Mouse (Mus musculus) MEL (cell line): ENCODE results near the gene Ghsr.

Experiments used
- CTCF ChIP-seq, 3 experiments: IDR thresholded peaks in 2 of 3; conservative IDR thresholded peaks in 1 of 3; 2 replicates each; pipeline ENCODE4 v1.5.1; 2011 to 2012; ENCODE audit warnings: low read length in 3 of 3, low read depth in 2 of 3, mild to moderate bottlenecking in 2 of 3, improper control_type of control experiment in 1 of 3, inconsistent platforms in 1 of 3, mixed read lengths in 1 of 3, moderate library complexity in 1 of 3; ENCODE audit not compliant: control insufficient read depth in 1 of 3, insufficient read depth in 1 of 3, poor library complexity in 1 of 3, severe bottlenecking in 1 of 3
- E2F4 ChIP-seq: IDR thresholded peaks from 2 replicates; pipeline ENCODE4 v1.6.1; 2011; ENCODE audit warnings: low read depth, low read length, improper control_type of control experiment, borderline replicate concordance
- EP300 ChIP-seq, 2 experiments: IDR thresholded peaks; 2 replicates each; pipeline ENCODE4 v1.6.1; 2011; ENCODE audit warnings: improper control_type of control experiment in 2 of 2, low read length in 2 of 2, low read depth in 1 of 2, mild to moderate bottlenecking in 1 of 2
- GABPA ChIP-seq: IDR thresholded peaks from 2 replicates; pipeline ENCODE4 v1.6.1; 2012; ENCODE audit warnings: low read depth, mild to moderate bottlenecking, inconsistent platforms, low read length, improper control_type of control experiment, moderate library complexity
- KAT2A ChIP-seq: conservative IDR thresholded peaks from 2 replicates; pipeline ENCODE4 v1.6.1; 2012; ENCODE audit warnings: low read depth, low read length, improper control_type of control experiment, inconsistent platforms
- MAFK ChIP-seq: IDR thresholded peaks from 2 replicates; pipeline ENCODE4 v1.6.1; 2011; ENCODE audit warnings: low read depth, mild to moderate bottlenecking, low read length, improper control_type of control experiment, borderline replicate concordance
- MAZ ChIP-seq: IDR thresholded peaks from 2 replicates; pipeline ENCODE4 v1.6.1; 2012; ENCODE audit warnings: low read depth, mild to moderate bottlenecking, inconsistent platforms, low read length, improper control_type of control experiment
- POLR2A ChIP-seq, 2 experiments: IDR thresholded peaks; 2 replicates each; pipeline ENCODE4 v1.6.1; 2011 to 2012; ENCODE audit warnings: low read length in 2 of 2, mild to moderate bottlenecking in 2 of 2, control low read depth in 1 of 2, improper control_type of control experiment in 1 of 2, low read depth in 1 of 2, moderate library complexity in 1 of 2; ENCODE audit not compliant: control insufficient read depth in 1 of 2, insufficient read depth in 1 of 2, poor library complexity in 1 of 2
- UBTF ChIP-seq: IDR thresholded peaks from 2 replicates; pipeline ENCODE4 v1.6.1; 2012; ENCODE audit warnings: low read depth, mild to moderate bottlenecking, inconsistent platforms, low read length, improper control_type of control experiment, moderate library complexity, borderline replicate concordance; ENCODE audit not compliant: insufficient read depth
- ZC3H11A ChIP-seq: IDR thresholded peaks from 2 replicates; pipeline ENCODE4 v1.6.1; 2012; ENCODE audit warnings: low read depth, mild to moderate bottlenecking, inconsistent platforms, low read length, improper control_type of control experiment
- ZMIZ1 ChIP-seq: IDR thresholded peaks from 2 replicates; pipeline ENCODE4 v1.6.1; 2012; ENCODE audit warnings: low read depth, mild to moderate bottlenecking, inconsistent platforms, low read length, improper control_type of control experiment, moderate library complexity
- ZNF384 ChIP-seq: IDR thresholded peaks from 2 replicates; pipeline ENCODE4 v1.6.1; 2012; ENCODE audit warnings: low read depth, mild to moderate bottlenecking, inconsistent platforms, low read length, improper control_type of control experiment

GRCm38 (mm10) chr3:27371725-27372650 is 837 bp downstream of the Ghsr start:
- TF ChIP-seq KAT2A: no peak
- no peak for TF ChIP-seq POLR2A (IDR thresholded peaks at IDR 0.05; ENCODE audit: control insufficient read depth in 1 of 2, insufficient read depth in 1 of 2, low read depth in 1 of 2, low read length in 2 of 2, poor library complexity in 1 of 2)
- TF ChIP-seq CTCF (IDR thresholded peaks at IDR 0.05 in 2 of 3, conservative IDR thresholded peaks at IDR 0.05 in 1 of 3; ENCODE audit: control insufficient read depth in 1 of 3, insufficient read depth in 1 of 3, low read depth in 2 of 3, low read length in 3 of 3, poor library complexity in 1 of 3, severe bottlenecking in 1 of 3): no peak
- TF ChIP-seq ZC3H11A: no peak
- TF ChIP-seq MAZ: no peak
- TF ChIP-seq EP300 (IDR thresholded peaks at IDR 0.05; ENCODE audit: low read depth in 1 of 2, low read length in 2 of 2): no peak
- TF ChIP-seq UBTF: no peak
- no peak for TF ChIP-seq ZMIZ1
- no peak for TF ChIP-seq GABPA
- TF ChIP-seq ZNF384: no peak
- no peak for TF ChIP-seq MAFK
- TF ChIP-seq E2F4: no peak
